Mouse (Mus musculus) heart, adult 8-10 months (tissue): ENCODE measurements around the gene Abi3. TPM values are rescaled to one million over a fixed set of nuclear protein-coding genes. Genes with fewer than 3 reads are reported as not detected.

Experiments used
- DNase-seq: peaks from one replicate; pipeline ENCODE4 v3.0.0; 2022; ENCODE audit warnings: low spot score
- total RNA-seq, 4 experiments: library from RNA; stranded (reverse); gene quantifications; 2 replicates each; pipeline ENCODE4 v1.2.4; 2022

Gene Abi3
- total RNA-seq, 4 experiments from 2014 or later, result 7.3 to 10.8 (median 8.8) TPM

DNA sequence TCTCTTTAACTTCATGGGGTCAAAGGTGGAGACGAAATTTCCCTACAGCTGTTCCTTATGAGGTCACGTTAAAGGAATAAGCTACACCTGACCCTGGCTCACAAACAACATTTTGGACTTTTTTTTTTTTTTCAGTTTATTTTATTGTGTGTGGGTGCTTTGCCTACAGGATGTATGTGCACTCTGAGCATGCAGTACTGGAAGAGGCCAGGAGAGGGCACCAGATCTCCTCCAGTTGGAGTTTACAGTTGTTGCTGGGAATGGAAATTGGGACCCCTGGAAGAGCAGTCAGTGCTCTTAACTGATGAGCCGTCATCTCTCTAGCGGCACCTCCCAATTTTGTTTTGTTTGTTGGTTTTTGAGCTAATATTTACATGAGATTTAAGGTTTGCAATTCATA is 56.6 kb downstream of the Abi3 start:
- no peak for DNase-seq

DNA sequence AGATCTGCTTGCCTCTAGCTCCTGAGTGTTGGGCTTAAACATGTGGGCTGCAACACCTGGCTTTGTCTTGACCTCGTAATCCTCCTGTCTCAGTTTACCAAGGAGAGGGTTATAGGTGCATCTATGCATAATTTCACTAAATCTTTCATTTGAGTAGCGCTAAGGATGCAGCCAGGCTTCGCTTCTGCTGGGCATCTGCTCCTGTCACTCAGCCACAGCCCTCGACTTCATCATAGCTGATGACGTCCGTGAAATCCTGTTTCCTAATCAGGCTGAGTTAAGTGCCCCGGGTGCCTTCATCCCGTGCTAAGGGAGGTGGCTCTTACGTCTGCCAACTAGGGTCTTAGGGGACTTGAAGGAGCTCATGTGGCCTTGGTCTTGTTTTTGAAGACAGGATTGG is 58.3 kb downstream of the Abi3 start:
- DNase-seq, result no peak

DNA sequence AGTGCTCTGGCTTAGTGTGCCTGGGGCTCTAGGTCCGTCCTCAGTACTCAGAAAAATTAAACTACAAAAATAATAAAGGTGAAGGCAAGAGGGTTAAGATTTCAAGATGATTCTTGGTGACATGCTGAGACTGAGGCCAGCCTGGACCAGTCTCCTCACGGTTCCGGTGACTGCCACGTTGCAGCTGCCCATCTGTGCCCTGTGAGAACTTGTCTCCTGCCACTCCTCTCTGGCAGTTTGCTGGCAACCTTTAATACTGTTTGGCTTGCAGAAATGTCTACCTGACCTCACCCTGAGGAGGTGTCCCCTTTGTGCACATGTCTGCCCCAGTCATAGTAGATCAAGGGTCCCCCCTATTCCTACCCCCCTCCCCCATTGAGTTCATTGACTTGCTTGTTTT is 58.8 kb downstream of the Abi3 start:
- DNase-seq, result no peak

DNA sequence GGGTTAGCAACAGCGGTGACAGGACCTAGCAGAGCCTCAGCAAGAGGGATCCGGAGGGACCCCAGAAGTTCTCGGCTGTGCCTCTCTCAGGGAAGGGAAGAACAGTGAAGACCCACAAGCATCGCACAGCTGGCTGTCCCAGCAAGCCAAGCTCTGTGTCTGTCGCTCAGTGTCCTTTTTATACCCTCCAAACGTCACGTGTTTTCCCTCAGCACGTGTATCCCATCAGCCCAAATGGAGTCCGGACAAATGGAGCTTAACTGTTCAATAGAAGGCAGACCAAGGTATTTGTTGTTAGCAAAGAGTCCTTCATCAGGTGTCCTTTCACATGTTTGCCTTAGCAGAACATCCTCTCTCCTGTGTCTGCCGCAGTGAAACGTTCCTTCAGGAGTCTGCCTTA is 60.7 kb downstream of the Abi3 start:
- no peak for DNase-seq

DNA sequence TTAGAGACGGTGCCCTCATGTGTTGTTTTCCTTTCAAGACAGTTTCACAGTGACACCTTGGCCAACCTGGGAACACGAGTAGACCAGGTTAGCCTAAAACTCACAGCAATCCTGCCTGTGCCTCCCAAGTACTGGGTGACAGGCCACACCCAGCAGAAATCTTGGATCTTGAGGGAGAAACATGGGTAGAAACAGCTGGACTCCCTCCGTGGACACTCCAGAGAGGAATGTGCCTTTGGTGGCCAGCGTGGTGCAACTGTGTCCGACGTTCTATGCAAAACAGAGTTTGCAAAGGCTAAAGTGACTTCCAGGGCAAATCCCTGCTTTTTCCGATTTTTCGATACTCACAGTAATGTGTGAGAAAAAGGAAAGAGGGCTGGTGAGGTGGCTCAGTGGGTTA is 61.8 kb downstream of the Abi3 start:
- no peak for DNase-seq

Other genes with a start within 250 kb of the Abi3 start
- 100 to 1,000 TPM; 379 to 441 (median 399) TPM for gene Phb, start 175.5 kb downstream of the Abi3 start, total RNA-seq
- 10 to 100 TPM; 49.0 to 60.2 (median 53.5) TPM for gene Zfp652, start 129.8 kb downstream of the Abi3 start, total RNA-seq
- under 1 TPM; 0.32 to 0.57 (median 0.42) TPM for gene B130006D01Rik, start 118.9 kb downstream of the Abi3 start, total RNA-seq
- gene Phospho1, start 18.0 kb downstream of the Abi3 start, total RNA-seq, result 100 to 1,000 TPM; 171 to 185 (median 175) TPM
- 10 to 100 TPM; 11.6 to 19.0 (median 15.7) TPM for gene Gngt2, start 5.3 kb downstream of the Abi3 start, total RNA-seq
- not detected for gene B4galnt2, start 72.4 kb upstream of the Abi3 start, total RNA-seq
- gene Igf2bp1, start 163.5 kb upstream of the Abi3 start, total RNA-seq, result under 1 TPM in 2 of 4 experiments, not detected in 2; 0.03 TPM
- gene Gip, start 182.1 kb upstream of the Abi3 start, total RNA-seq, result not detected
- gene Snf8, start 192.4 kb upstream of the Abi3 start, total RNA-seq, result 10 to 100 TPM; 41.5 to 49.4 (median 46.7) TPM
- 10 to 100 TPM; 28.1 to 32.7 (median 30.7) TPM for gene Ube2z, start 222.9 kb upstream of the Abi3 start, total RNA-seq
- 1,000 to 10,000 TPM; 3,689 to 3,785 (median 3,746) TPM for gene Atp5g1, start 233.2 kb upstream of the Abi3 start, total RNA-seq